Mouse (Mus musculus) limb, embryonic 15.5 days (tissue): ENCODE data around the gene Btbd6. TPM values are rescaled to one million over a fixed set of nuclear protein-coding genes. Genes with fewer than 3 reads are reported as not detected.

ENCODE experiments used
- ATAC-seq: fragments of 200-750 bp; cut with Nextera tagmentation; 2 replicates; pipeline ENCODE4 v1.8.0; 2017; ENCODE audit warnings: low read depth, moderate TSS enrichment; ENCODE audit not compliant: insufficient number of reproducible peaks, low FRiP score, low TSS enrichment
- H3K27ac ChIP-seq: fragments of 300-500 bp; sonication (generic); 2 replicates; pipeline ENCODE4 v1.5.1; 2015; ENCODE audit warnings: moderate library complexity, mild to moderate bottlenecking, inconsistent platforms
- H3K27me3 ChIP-seq: fragments of 300-500 bp; sonication (generic); 2 replicates; pipeline ENCODE4 v1.6.1; 2015; ENCODE audit warnings: inconsistent platforms
- H3K36me3 ChIP-seq: fragments of 300-500 bp; sonication (generic); 2 replicates; pipeline ENCODE4 v1.6.1; 2015; ENCODE audit warnings: inconsistent platforms
- H3K4me1 ChIP-seq: fragments of 300-500 bp; sonication (generic); 2 replicates; pipeline ENCODE4 v1.6.1; 2015; ENCODE audit warnings: inconsistent platforms
- H3K4me2 ChIP-seq: fragments of 300-500 bp; sonication (generic); 2 replicates; pipeline ENCODE4 v1.6.1; 2015; ENCODE audit warnings: mild to moderate bottlenecking, inconsistent platforms
- H3K4me3 ChIP-seq: fragments of 300-500 bp; sonication (generic); 2 replicates; pipeline ENCODE4 v1.5.1; 2015; ENCODE audit warnings: mild to moderate bottlenecking, inconsistent platforms
- H3K9ac ChIP-seq: fragments of 300-500 bp; sonication (generic); 2 replicates; pipeline ENCODE4 v1.6.1; 2015; ENCODE audit warnings: inconsistent platforms
- H3K9me3 ChIP-seq: fragments of 300-500 bp; sonication (generic); 2 replicates; pipeline ENCODE4 v1.6.1; 2016; ENCODE audit warnings: inconsistent platforms
- WGBS: fragments of 180-500 bp; shearing (Covaris S2); methylation state at CpG from one replicate; pipeline ENCODE4 v1.1.7; 2015; 5-methylcytosine and 5-hydroxymethylcytosine counted together
- polyA plus RNA-seq: library from polyadenylated mRNA; unstranded; fragments of >200 nt; fragmentation: Nextera tagmentation; extraction: Ambion mirVana; gene quantifications from 2 replicates; pipeline ENCODE4 v1.2.1, GENCODE M21; 2015

The Btbd6 gene
- polyA plus RNA-seq, 1 experiment from 2014 or later, result 26.3 TPM

DNA sequence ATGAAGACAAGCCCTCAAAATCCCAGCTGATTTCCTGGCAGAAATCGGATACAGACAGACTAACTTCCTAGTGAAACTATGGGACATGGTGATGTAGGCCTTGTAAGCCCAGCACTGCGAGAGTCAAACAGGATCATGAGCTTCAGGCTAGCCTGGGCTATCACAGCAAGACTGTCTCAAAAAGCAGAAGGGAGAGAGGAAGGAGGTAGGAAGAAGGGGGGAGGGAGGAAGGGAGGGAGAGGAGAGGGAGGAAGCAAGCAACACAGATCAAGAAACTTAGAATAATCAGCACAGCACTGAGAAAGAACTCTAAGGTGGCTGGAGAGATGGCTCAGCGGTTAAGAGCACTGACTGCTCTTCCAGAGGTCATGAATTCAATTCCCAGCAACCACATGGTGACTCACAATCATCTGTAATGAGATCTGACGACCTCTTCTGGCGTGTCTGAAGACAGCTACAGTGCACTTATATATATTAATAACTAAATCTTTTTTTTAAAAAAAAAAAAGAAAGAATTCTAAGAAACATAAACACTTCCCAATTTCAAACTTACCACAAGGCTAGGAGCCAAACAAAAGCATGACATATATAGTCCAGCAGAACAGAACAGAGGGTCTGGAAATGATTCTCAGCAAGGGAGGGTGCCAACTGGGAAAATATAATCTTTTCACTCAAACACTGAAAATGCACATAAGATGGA, 14.6 kb downstream of the Btbd6 start:
- ATAC-seq, result no peak
- H3K9me3 ChIP-seq, result no peaks in the 10 kb centered on the region
- H3K27ac ChIP-seq, result no peak overlapping the region
- H3K4me1 ChIP-seq, result no peaks in the 10 kb centered on the region
- H3K4me2 ChIP-seq, result no peak overlapping the region
- 85% methylated on average over 5 of the region's 5 CpGs for WGBS
- H3K9ac ChIP-seq, result no peak overlapping the region
- H3K27me3 ChIP-seq, result no peaks in the 10 kb centered on the region
- H3K36me3 ChIP-seq, result peaks cover 41% of the 10 kb centered on the region
- no peak overlapping the region for H3K4me3 ChIP-seq

DNA sequence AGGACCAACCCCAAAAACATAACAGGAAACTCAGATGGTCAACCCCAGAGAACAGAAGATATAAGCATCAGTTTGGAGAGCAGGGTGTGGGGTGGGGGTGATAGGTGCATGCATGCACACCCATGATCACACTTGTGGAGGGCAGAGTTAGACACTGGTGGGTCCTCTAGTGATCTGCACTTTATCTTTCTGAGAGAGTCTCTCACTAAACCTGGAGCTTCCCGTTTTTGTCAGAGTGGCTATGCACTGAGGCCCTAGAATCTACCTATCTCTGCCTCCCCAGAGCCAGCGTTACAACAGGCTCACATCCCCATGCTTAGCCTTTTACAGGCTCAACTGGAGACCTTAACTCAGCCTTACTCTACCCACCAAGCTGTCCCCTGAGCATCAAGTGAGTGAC, 15.2 kb downstream of the Btbd6 start:
- no peaks in the 10 kb centered on the region for H3K4me1 ChIP-seq
- no peaks in the 10 kb centered on the region for H3K27me3 ChIP-seq
- H3K27ac ChIP-seq, result no peak overlapping the region
- no peak for ATAC-seq
- H3K36me3 ChIP-seq, result peaks cover 36% of the 10 kb centered on the region
- WGBS, result 77% methylated on average over 2 of the region's 2 CpGs
- no peak overlapping the region for H3K9ac ChIP-seq
- H3K4me2 ChIP-seq, result no peak overlapping the region
- H3K9me3 ChIP-seq, result no peaks in the 10 kb centered on the region
- no peak overlapping the region for H3K4me3 ChIP-seq

DNA sequence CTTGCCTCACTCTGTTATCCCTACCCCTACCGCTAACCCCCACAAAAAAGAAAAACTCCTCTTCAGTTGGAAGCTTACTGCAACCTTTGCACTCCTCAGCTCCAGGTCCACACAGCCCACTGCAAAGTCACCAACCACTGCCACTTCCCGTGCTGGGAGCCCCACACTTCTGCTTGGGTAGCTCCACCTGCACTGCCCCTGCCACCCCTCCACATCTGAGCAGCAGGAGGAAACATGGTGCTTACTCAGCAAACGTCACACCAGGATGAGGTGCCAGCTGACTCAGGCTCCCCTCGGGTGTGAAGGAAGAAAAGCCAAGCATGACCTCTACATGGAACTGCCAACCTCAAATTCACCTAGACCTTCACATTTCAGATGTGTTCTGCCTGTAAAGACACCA, 17.9 kb downstream of the Btbd6 start:
- Histone ChIP-seq H3K36me3 (peaks cover 24% of the 10 kb centered on the region), H3K9ac (no peak overlapping the region), H3K27me3 (no peaks in the 10 kb centered on the region), H3K9me3 (no peaks in the 10 kb centered on the region), H3K4me3 (no peak overlapping the region), H3K27ac (no peak overlapping the region), H3K4me1 (peaks cover 11% of the 10 kb centered on the region), H3K4me2 (no peak overlapping the region)
- WGBS, result 70% methylated on average over 4 of the region's 4 CpGs
- no peak for ATAC-seq

DNA sequence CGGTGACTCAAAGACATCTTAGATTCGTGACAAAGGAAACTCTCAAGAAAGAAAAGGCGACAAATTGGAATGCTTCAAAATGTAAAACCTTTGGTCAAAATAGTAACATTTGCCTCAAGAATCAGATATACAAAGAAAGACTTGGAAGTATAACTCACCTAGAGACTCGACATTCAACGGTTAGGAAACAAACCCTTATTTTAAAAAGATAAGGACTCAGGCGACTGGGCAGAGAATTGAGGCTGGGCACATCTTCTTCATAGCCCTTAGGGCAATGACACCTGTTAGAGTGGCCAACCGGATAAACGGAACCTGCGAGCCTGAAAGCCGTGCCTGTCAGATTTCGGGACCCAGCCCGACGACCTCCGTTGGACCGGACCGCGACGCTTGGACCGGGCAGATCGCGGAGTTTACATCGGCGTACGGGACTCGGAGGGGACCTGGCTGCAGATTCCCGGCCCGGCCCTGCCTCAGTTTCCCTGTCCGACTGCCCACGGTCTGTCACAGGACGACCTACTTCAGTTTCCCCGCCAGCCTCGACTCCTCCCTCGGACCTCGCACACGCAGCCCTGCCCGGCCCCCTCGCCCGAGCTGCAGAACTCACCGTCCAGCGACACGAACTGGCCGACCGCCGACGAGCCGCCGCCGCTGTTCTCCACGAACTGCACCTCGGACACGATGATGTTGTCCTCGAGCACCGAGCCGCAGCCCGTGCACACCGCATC, 23.4 kb downstream of the Btbd6 start:
- H3K4me3 ChIP-seq, result peak overlapping the region; percentile 93
- WGBS, result 1% methylated on average over 56 of the region's 56 CpGs
- no peaks in the 10 kb centered on the region for H3K27me3 ChIP-seq
- H3K27ac ChIP-seq, result peak overlapping the region; percentile 96
- 0 out of 2 replicates have a peak, but pooled peaks cover 10% of the 10 kb centered on the region for H3K36me3 ChIP-seq
- H3K9ac ChIP-seq, result peak overlapping the region; percentile 99
- ATAC-seq, result no peak
- peak overlapping the region; percentile 80 for H3K4me2 ChIP-seq
- peaks cover 21% of the 10 kb centered on the region for H3K4me1 ChIP-seq
- no peaks in the 10 kb centered on the region for H3K9me3 ChIP-seq

DNA sequence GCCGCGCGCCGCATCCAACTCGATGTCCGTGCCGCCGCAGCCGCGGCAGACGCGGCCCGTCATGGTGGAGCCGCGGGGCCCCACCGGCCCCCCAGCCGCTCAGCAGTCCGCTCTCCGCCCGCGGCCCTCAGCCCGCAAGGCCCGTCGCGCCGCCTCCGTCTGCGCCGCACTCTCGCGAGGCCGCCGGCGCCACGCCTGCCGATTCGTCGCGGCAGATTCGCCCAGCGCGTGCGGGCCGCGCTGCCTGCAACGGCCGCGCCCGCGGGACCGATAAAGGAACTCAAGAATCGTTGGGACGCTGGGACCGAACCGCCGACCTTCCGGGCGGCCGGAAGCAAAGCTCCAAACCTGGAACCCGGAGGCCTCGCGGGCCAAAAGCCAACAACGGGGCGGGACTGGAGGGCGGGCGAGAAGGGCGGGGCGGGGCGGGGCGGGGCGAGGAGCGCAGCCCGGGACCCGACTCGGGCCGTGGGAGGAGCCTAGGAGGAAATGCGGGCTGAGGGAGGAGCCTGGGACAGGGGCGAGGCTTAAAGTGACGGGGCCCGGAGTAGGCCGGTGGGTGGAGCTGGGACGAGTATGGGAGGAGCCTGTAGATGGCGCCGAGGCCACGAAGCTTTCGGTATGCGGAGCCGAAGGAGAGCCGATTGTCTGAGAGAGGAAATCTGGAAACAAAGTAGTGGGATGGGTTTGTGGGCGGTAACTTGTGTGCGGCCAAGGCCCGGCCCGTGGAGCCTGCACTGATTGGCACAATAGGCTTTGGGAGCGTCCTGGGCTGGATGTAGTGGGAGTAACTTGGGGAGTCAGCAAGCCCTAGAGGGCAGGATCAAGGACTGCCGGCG, 24.2 kb downstream of the Btbd6 start, which contains the start of gene Brf1:
TSS of gene Brf1 (minus strand) at position 411 of the 839 bp plus-strand sequence.
- Histone ChIP-seq H3K4me2 (peak within 1 kb of the TSS; percentile 80), H3K27ac (peak within 1 kb of the TSS; percentile 96), H3K27me3 (no peaks in the 10 kb centered on the region), H3K9ac (peak within 1 kb of the TSS; percentile 99), H3K9me3 (no peaks in the 10 kb centered on the region), H3K36me3 (0 out of 2 replicates have a peak, but pooled peaks cover 10% of the 10 kb centered on the region), H3K4me3 (peak within 1 kb of the TSS; percentile 93), H3K4me1 (peaks cover 21% of the 10 kb centered on the region)
- WGBS, result under 1% methylated on average over 95 of the region's 96 CpGs
- ATAC-seq, result peak; percentile 99

DNA sequence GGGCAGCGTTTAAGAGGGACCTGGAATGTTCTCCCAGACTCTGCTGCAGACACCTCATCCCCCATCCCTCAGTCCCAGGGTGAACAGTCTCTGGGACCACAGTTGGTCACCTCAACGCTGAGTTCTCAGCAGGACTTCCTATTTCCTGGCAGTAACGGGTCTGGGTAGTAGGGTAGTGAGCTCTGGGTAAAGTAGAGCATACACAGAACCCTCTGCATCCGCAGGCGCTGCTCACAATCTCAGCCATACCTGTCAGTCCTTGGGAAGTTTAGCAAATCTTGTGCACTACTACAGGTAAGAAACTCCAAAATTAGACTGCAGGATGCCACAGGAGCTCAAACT, 24.8 kb downstream of the Btbd6 start:
- peak overlapping the region; percentile 54 for H3K9ac ChIP-seq
- H3K4me1 ChIP-seq, result peaks cover 21% of the 10 kb centered on the region

DNA sequence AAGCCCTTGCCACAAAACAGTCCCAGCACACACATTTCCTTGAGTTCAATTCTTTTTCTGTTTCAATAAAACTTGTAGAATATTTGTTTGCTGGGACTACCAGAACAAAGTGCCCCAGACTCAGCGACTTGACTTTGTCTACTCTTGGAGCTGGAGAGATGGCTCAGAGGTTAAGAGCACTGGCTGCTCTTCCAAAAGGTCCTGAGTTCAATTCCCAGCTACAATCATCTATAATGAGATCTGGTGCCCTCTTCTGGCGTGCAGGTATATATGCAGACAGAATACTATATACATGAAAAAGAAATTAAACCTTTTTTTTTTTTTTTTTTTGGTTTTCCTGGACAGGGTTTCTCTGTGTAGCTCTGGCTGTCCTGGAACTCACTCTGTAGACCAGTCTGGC, 26.4 kb downstream of the Btbd6 start:
- ATAC-seq, result no peak

More for the DNA sequence above, 24.8 kb downstream of the Btbd6 start:
- Histone ChIP-seq H3K36me3 (0 out of 2 replicates have a peak, but pooled peaks cover 10% of the 10 kb centered on the region), H3K27ac (peak overlapping the region; percentile 96), H3K4me3 (peak overlapping the region; percentile 93), H3K27me3 (no peaks in the 10 kb centered on the region), H3K4me2 (peak overlapping the region; percentile 70), H3K9me3 (no peaks in the 10 kb centered on the region)
- 6% methylated on average over 5 of the region's 5 CpGs for WGBS
- ATAC-seq, result no peak

DNA sequence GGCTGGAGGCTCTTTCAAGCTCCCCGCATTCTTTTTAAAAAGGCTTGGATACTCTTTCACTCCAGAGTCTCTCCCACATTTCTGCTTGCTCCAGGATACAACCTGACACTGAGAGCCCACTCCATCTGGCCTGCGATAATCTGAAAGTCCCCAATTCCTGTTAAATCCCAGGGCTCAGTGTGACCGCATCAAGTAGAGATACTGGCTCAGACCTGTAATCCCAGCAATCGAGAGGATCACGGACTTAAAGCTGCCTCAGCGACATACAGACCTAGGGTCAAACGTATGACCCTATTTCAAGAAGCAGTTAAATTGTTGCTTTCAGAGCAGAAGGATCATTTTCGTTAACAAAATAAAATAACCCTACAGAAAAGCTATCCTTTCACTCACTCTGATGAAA, 27.7 kb downstream of the Btbd6 start:
- 74% methylated on average over 8 of the region's 8 CpGs for WGBS
- Histone ChIP-seq H3K27ac (no peak overlapping the region), H3K36me3 (no peaks in the 10 kb centered on the region), H3K4me3 (no peak overlapping the region), H3K4me2 (no peak overlapping the region), H3K9ac (no peak overlapping the region), H3K4me1 (peaks cover 10% of the 10 kb centered on the region), H3K9me3 (no peaks in the 10 kb centered on the region), H3K27me3 (no peaks in the 10 kb centered on the region)
- ATAC-seq, result no peak

More for the DNA sequence above, 26.4 kb downstream of the Btbd6 start:
- Histone ChIP-seq H3K4me2 (no peak overlapping the region), H3K4me3 (no peak overlapping the region), H3K36me3 (no peaks in the 10 kb centered on the region), H3K9me3 (no peaks in the 10 kb centered on the region), H3K9ac (no peak overlapping the region), H3K4me1 (peaks cover 21% of the 10 kb centered on the region), H3K27me3 (no peaks in the 10 kb centered on the region), H3K27ac (no peak overlapping the region)
- WGBS, result 34% methylated on average over 2 of the region's 2 CpGs

DNA sequence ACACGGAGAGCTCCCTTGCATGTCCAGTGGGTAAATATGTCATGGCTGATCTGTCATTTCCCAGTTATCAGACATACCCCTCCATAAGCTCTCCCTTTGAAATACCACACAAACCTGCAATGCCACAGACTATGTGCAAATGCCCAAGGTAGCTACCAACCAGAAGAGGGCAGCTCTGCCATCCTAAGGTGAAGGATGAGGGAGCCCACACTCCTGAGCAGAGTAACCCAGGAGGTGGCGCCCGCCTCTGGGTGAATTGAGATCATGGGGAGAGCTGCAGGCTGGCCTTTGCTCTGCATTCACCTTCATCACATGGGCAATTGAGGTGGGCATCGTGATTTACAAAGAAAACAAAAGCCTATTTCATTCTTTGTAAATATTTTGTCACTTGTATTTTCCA, 28.7 kb downstream of the Btbd6 start:
- H3K4me1 ChIP-seq, result peaks cover 6% of the 10 kb centered on the region; the same call in 1 of the 2 replicates
- no peaks in the 10 kb centered on the region for H3K36me3 ChIP-seq
- 27% methylated on average over 4 of the region's 4 CpGs for WGBS
- ATAC-seq, result no peak
- no peaks in the 10 kb centered on the region for H3K9me3 ChIP-seq
- no peak overlapping the region for H3K9ac ChIP-seq
- H3K4me2 ChIP-seq, result no peak overlapping the region
- no peak overlapping the region for H3K4me3 ChIP-seq
- no peaks in the 10 kb centered on the region for H3K27me3 ChIP-seq
- H3K27ac ChIP-seq, result no peak overlapping the region

DNA sequence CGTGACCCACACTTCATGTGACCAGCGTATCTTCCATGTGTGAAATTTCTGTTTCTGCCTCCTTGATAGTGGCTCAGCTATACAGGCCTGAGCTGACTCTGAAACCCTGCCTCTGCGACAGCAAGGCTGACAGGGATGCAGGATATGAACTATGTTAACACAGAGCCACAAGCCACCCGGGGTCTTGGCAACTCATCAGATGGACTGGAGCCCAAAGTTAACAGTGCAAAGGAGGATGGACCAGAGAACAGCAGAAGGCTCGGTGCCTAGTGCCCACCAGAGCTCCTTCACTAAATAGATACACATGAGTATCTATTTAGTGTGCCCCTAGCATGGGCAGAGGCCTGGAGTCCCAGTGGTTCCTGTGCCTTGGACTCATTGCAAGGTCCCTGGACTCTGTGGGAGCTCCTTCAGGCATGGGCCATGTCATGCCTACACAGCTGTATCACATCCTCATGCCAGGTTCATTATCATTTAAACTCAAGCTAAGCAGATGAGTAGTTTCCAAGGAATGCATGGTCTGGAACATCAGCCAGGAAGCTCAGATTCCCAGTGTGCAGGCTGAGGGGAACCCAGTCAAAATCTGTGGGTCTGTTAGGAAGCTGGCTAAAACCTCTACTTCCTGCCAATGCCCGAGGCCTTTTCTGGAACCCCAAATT, 35.5 kb downstream of the Btbd6 start:
- WGBS, result 81% methylated on average over 6 of the region's 6 CpGs

DNA sequence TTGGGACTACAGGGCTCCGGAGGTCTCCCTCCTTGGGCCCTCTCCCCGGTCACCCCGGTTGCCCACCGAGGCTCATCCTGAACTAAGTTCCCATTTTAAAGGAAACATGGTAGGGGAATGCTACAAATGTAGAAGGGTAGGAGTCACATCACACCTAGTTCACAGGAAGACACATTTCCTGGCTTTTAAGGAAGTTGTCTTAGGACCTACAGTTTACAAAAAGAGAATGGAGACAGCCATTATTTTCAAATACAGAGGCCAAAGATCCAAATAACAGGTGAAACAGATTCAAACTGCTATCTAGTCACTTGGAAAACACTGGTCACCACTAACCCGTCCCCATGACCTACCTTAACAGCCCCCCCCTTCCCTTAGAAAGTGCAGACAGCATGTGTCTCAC, 36.2 kb downstream of the Btbd6 start:
- no peaks in the 10 kb centered on the region for H3K27me3 ChIP-seq
- WGBS, result 92% methylated on average over 5 of the region's 5 CpGs
- no peak for ATAC-seq

More for the DNA sequence above, 35.5 kb downstream of the Btbd6 start:
- H3K27me3 ChIP-seq, result no peaks in the 10 kb centered on the region
- H3K4me1 ChIP-seq, result peaks cover 34% of the 10 kb centered on the region
- no peak overlapping the region for H3K4me3 ChIP-seq
- no peak for ATAC-seq
- H3K27ac ChIP-seq, result no peak overlapping the region
- no peak overlapping the region for H3K4me2 ChIP-seq
- no peaks in the 10 kb centered on the region for H3K9me3 ChIP-seq
- no peaks in the 10 kb centered on the region for H3K36me3 ChIP-seq
- no peak overlapping the region for H3K9ac ChIP-seq

More for the DNA sequence above, 36.2 kb downstream of the Btbd6 start:
- H3K36me3 ChIP-seq, result no peaks in the 10 kb centered on the region
- H3K27ac ChIP-seq, result peak overlapping the region; percentile 94
- H3K9me3 ChIP-seq, result no peaks in the 10 kb centered on the region
- no peak overlapping the region for H3K4me2 ChIP-seq
- H3K9ac ChIP-seq, result no peak overlapping the region
- H3K4me3 ChIP-seq, result no peak overlapping the region
- H3K4me1 ChIP-seq, result peaks cover 36% of the 10 kb centered on the region
